Mouse (Mus musculus): ENCODE results near the gene Gpr101. TPM values are rescaled to one million over a fixed set of nuclear protein-coding genes. Genes with fewer than 3 reads are reported as not detected.

The Gpr101 gene
- polyA plus RNA-seq (2017; shearing (Covaris generic)), result not detected

DNA sequence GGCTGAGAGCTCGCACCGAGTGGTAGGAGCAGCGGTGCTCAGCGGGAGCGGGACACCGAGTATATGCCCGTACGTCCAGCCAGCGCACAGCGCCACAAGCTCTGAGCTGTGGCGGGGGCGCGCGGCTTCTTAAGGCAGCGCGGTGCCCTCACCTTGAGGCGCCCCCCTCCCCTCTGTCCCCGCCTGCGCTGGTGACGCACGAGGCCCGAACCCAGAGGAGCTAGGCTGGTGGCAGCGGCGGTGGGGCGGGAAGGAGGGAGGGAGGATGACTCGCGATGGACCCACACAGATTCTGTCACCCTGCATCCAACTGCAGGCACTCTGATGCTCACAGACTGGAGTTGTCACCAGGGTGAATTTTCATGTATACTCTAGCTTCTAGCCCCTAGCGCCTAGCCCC lies at the start of gene Gpr101:
Gene Gpr101, minus strand, starts transcription at position 124 of the 400 bp plus-strand sequence.

Other genes starting within 250 kb of the Gpr101 start
- gene Arhgef6, start 165.0 kb downstream of the Gpr101 start, polyA plus RNA-seq (2017; shearing (Covaris generic)), result 111 TPM
- 94.8 TPM for gene Rbmx, start 110.7 kb downstream of the Gpr101 start, polyA plus RNA-seq (2017; shearing (Covaris generic))
- not detected for gene Gm364, start 94.6 kb downstream of the Gpr101 start, polyA plus RNA-seq (2017; shearing (Covaris generic))

Data from effector memory CD4-positive, alpha-beta T cell, adult 7 months (primary cell).